Mouse (Mus musculus): ENCODE measurements at regions not wholly inside any gene's neighbourhood (a gene's known extent, or its start where the extent isn't known, plus 50 kb on each side); places are given as distances from the start of the nearest gene placed in this dataset.

GRCm38 (mm10) chr3:144128042-144128441 is 77.0 kb downstream of the Lmo4 start:
- no peak for TF ChIP-seq CTCF (IDR thresholded peaks at IDR 0.05; ENCODE audit: low read depth, low read length)
- no peak for TF ChIP-seq POLR2A (IDR thresholded peaks at IDR 0.05; ENCODE audit: extremely low read depth, insufficient read depth, low read length)

Measured in liver, adult 2 months (tissue).